Mouse (Mus musculus) mouse trophoblast stem cell (cell line): ENCODE measurements around the gene Hydin.
"Not testable (repeated sequence)": the region's sequence is repeated elsewhere in the genome, so short reads cannot be mapped to it uniquely, and the experiment has no call there.

Experiments
- in situ Hi-C, 2 experiments: fragments of 300-500 bp; cut with MseI, MboI; formaldehyde crosslinking; loops; 2 replicates in 1 of 2; 3 replicates in 1 of 2; pipeline ENCODE4 v1.15.1; 2025

The Hydin gene

DNA sequence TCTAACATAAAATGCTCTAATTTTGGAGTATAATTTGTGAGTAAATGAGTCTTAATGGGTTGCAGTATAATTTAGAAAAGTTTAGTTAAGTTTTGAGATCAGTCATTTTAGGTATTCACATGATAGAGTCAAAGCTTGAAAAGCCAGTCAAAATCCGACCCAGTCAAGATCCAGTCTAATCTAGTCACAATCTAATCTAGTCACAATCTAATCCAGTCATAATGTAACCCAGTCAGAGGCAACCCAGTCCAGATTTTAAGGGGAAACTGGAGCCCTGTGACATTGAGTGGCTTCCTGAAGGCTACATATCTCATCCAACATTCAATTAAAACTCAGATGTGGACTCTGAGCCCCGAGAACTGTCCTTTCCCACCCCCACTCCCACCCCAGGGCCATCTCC is 72.7 kb downstream of the Hydin start:
- in situ Hi-C loops, result no loop called here

DNA sequence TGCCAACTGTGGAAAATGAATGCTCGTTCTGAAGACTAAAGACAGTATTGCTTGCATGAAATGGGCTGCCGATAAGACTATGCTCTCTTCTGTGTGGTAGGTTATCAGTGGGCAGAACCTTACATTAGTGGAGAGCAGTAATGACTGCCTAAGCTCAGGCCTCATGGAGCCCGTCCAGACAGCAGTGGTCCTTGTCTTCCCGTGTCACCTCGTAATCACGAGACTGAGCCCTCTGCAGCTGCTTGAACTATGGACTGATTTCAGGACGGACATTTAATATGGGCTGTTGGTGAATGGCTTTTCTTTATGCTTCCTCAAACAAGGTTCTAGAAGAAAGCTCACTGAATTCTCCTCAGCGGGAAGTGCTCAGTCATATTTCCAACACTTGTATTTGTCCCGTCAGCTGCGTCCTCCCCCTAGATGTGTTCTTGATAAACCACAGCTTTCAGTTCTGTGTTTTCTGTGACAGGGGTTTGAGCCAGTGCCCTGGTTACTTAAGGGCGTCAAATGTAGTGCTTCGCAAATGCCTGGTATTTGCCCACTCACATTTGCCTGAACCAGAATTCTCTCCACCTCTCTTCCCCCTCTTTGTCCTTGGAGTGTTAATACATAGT is 73.4 kb downstream of the Hydin start:
- in situ Hi-C loops, result no loop called here

DNA sequence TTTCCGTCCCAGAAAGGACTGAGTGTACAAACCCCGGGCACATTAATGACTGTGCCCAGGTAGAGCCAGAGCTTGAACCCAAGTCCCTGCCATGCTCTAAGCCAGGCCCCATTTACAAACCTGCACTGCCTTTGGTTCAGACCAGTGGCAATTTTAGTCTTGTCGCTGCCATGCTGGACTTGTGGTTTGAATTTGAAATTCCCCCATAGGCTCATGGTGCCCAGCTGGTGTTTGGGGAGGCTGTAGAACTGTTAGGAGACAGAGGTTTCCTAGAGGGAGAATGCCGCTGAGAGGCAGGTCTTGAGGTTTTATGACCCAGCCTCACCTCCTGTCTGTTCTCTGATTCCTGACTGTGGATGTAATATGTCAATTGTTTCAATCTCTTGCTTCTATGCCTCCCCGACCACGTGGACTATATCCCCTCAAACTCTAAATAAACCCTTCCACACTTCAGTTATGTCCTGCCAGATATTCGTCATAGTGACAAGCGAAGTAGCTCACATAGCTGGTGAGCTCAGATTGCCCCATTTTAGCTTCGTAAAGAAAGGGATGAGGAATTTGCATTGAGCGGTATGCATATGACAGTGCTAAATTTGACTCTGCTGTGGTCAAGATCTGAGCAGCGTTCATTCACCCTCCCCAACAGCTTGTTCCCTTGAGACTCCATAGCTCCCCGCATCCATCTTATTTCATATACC is 79.1 kb downstream of the Hydin start:
- in situ Hi-C loops, result no loop called here

DNA sequence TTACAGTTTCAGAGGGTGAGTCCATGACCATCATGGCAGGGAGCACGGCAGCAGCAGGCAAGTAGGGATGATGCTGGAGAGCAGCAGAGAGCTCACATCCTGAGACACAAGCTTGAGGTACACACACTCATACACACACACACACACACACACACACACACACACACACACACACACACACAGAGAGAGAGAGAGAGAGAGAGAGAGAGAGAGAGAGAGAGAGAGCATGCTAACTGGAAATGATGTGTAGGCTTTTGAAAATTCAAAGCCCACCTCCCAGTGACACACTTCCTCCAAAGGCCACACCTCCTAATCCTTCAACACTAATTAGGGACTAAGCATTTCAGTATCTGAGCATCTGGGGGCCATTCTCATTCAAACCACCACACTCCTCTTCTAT is 80.1 kb downstream of the Hydin start:
- in situ Hi-C loops, result no loop called here

DNA sequence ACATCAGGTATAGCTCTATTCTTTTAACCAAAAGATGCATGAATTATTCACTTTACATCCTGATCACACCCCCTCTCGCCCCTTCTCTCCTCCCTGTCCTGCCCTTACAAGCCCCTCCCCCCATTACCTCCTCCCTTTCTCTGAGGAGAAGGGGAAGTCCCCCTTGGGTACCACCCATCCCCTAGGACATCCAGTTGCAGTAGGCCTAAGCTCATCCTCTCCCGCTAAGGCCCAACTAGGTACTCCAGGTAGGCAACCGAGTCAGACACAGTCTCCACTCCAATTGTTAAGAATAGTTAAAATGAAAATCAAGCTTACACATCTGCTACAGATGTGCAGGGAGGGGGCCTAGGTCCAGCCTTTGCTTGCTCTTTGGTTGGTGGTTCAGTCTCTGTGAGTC is 83.9 kb downstream of the Hydin start:
- in situ Hi-C loops, result no loop called here

DNA sequence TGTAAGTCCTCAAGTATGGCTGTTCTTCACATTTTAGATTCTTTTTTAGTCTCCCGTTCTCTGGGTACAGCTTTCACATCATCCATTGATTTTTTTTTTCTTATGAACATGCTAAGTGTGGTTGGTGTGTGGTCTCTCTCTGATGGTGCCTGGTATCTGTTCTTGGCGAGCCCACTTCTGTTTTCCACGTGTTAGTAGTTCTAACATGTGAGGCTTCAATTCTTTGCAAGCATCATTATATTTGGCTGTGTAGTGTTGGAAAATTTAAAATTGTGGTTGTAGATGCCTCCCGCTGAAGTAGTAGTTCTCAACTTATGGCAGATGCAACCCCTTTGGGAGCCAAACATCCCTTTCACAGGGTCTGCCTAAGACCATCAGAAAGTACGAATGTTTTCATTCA is 85.1 kb downstream of the Hydin start:
- in situ Hi-C loops, result no loop called here

DNA sequence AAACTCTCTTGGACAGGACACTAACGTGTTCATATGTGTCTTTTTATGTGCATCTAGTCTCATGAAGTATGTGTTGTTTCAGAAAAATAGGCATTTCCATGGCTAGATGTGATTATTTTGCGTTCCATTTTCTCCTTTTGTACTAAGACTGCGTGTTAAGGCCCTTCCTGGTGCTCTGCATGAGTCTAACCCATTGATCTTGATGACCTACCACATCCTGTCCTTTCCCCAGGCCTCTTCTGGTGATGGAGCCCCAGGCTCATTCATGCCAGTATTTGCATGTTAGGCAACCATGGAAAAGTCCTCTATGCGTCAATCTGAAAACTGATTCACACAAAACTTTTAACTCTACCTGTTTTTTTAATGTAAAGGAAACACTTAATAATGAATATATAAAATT is 96.2 kb downstream of the Hydin start:
- in situ Hi-C loops, result no loop called here

DNA sequence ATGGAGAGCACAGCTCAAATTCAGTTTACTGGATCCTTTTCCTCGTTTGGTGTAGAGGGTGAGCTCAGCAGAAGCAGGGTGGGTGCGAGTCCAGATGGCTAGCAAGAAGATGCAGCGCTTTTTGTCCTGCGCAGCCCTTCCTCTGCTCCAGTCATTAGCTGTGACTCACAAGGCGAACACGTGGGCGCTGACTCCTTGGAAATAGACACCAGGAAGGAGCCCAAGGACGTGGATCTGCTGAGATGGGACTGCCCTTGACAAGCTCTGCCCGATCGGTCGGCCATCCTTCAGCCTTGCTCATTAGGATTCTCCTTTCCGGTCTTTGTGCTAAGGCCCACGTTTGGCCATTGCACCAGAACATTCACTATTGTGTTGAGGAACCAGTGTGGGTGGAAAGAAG is 106.1 kb downstream of the Hydin start:
- in situ Hi-C loops, result no loop called here

DNA sequence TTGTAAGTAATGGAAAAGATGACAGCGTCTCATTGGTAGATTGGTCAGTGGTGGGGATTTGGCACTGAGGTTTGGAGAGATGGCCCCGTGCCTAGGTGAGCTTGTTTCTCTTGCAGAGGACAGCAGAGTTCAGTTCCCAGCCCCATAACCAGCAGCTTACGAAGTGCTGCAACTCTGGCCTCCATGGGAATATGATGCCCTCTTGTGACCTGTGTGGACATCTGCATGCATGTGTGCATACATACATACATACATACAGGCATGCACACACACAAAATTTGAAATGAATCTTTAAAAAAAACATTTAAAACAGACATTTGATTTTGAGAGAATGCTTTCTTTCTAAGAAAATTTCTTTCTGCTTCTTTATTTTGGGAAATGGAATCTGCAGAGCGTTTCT is 106.9 kb downstream of the Hydin start:
- in situ Hi-C loops, result no loop called here

DNA sequence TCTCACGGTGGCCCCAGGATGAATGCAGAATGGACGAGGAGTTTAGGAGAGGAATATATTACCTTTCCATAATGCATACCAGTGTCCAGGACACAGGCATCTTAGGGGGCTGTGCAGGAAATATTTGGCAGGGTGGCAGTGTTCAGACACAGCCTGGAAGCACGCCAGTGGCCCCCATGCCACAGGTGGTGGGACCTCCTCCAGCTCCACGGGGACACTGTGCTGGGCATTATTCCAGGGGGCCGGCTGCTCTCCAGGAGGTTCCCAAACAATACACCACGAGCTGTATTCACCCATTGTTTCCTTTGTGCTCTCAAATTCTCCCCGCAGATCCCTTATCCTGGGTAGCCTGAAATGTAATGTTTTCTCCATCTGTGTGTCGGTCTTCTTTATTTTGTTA is 116.0 kb downstream of the Hydin start:
- in situ Hi-C loops, result no loop called here

DNA sequence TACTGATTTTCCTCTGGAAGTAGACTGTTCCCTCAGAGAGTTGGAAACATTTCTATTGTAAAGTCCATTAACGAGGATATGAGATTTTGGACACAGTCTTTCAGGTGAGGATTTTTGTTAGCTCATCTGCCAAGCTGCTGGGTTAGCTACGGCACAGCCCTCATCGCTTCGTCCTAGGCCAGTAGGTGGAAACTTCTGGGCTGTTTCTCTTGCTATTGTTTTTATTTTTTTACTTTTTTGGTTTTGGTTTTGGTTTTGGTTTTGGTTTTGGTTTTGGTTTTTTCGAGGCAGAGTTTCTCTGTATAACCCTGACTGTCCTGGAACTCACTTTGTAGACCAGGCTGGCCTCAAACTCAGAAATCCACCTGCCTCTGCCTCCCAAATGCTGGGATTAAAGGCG is 117.9 kb downstream of the Hydin start:
- in situ Hi-C loops, result not testable (repeated sequence)

DNA sequence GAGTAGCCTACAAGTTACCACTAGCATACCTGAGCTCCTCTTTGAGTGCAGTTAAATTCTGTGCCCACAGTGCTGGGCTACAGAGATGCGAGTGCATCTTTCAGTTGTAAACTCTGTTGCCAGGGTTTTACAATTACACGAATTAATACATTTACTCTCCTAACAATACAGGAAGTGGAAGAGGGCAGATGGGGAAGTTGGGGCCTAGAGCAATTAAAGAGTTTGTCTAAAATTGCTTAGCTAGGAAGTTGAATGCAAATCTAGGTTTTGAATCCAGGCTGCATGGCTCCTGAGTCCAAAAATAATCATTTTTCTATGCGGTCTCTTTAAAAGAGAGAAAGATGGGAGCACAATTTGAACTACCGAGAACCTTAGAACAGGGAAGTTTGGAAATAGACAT is 128.9 kb downstream of the Hydin start:
- in situ Hi-C loops, result no loop called here

DNA sequence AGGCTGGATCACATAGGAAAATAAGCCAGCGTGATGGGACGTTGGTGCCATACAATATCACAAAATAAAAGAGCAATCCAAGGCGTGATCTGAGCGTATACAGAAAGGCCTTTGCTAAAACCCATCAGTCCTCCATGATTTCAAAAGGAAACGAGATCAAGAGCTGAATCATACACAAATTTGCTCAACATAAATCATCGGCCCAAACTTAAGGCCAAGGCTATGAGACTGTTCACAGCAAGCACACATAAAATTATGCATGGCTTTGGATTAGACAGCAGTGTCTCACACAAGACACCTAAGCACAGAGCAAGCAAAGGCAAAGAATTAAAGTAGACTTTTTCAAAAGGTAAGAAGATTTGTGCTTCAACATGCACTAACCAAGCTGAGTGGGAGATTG is 133.8 kb downstream of the Hydin start:
- in situ Hi-C loops, result no loop called here

DNA sequence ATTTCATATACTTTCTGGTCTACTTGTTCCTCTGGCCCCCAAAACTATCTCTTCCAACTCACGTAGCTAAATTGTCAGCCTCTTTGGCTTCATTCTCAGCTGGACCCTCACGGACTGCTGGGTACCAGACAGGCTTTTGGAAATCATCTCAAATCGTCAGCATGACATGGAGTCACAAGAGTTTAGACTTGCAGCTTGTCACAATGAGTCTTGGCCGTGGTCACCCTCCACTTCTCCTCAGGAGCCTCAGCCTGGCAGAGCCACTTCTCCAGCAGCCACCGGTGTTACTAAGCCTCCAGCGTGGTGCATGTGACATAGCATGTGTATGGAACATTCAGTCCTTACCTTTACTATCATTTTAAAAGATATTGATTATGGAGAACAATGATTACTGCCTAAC is 135.5 kb downstream of the Hydin start:
- in situ Hi-C loops, result no loop called here

DNA sequence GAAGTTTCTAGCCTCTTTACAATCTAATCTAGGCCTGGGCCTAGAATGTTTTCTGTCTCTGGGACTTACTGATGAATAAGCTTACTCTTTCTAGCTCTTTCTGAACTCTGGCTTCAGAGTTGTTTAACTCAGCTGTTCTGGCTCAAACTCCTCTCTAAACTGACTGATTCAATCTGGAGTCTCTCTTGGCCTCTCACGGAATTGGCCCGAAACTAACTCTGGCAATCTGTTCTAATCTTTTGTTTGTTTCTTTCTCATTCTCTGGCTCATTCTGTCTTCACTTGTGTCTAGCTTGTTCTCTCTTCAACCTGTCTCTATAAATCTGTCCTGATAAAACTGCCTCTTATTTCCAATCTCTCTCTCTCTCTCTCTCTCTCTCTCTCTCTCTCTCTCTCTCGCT is 137.7 kb downstream of the Hydin start:
- in situ Hi-C loops, result no loop called here

DNA sequence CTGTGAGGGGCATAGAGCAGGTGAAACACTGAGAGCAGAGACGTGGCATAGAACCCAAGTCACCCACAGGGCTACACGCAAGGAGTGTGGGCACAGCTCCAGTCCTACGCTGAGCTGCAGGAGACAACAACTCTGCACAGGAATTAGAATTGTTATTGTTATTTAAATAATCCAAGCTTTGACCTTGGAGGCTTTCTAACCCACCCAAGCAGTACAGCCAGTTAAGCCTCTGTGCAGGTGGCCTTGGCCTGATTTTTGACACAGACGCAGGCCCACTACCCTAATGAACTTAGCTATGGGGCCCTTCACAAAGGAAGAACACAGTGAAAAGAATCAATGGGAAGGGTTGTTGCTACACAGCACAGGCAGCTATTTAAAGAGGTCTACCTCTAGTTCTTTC is 148.3 kb downstream of the Hydin start:
- in situ Hi-C loops, result no loop called here

DNA sequence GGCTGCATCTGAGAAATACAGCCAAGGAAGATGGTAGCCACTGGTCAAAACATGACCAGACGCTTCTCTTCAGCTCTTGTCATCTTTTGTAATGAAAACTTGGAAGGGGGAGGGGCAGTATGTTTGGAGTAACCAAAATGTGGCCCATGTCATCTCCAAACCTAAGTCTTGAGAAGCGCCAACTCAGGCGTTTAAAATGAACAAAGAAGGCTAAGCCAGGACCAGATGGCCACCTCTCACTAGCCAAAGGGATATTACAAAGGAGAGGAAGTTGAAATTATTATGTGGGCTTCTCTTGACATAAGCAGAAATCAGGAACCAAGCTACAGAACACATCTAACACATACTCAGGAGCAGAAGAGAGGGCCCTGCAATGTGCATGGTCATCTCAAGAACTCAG is 150.2 kb downstream of the Hydin start:
- in situ Hi-C loops, result no loop called here

DNA sequence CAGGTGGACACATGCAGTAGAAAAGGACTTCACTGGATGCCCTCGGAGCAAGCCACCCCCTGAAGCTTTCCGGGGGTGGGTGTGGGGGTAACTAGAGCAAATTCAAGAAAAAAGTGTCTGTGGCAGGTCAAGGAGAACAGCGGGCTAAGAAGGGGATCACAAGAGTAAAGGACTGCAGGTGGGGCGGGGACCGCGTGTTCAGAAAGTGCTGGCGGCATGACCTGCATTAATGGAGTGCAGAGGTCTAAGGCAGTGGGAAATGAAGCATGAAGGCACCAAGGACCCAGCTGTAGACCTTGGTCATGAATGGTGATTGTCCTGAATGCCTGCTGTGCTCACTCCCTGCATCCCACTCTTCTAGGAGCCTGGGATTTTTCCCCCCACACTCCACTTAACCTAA is 151.0 kb downstream of the Hydin start:
- in situ Hi-C loops, result no loop called here

DNA sequence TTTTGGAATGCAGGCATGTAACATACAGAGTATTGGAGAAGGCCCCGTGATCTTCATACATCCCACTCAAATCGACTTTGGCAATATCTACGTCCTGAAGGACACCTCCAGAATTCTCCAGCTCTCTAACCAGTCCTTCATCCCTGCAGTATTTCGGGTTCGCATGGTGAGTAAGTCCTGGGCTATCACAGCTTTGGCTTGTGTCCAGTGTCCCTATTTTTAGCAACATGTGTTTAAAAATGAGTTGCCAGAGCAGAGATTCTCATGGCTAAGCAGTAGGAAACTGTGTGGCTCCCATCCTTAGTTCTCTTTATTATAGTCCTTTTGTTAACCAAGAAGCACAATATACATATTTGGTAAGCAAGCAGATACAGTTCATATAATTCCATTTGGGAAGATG is 152.9 kb downstream of the Hydin start:
- in situ Hi-C loops, result no loop called here

DNA sequence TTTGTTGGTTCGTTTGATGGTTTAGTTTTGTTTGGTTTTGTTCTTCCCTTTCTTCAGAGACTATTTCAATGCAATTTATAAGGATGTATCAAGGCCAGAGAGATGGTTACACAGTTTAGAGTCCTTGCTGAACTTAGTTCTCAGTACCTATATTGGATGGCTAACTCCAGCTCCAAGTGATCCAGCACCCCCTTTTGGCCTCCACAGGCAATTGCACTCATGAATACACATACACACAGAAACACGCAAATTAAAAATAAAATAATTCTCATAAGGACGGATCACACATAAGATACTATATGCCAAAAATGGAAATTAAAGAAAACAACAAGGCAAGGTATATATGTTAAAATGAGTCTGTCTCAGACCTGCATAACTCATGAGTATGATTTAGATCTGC is 153.4 kb downstream of the Hydin start:
- in situ Hi-C loops, result no loop called here

DNA sequence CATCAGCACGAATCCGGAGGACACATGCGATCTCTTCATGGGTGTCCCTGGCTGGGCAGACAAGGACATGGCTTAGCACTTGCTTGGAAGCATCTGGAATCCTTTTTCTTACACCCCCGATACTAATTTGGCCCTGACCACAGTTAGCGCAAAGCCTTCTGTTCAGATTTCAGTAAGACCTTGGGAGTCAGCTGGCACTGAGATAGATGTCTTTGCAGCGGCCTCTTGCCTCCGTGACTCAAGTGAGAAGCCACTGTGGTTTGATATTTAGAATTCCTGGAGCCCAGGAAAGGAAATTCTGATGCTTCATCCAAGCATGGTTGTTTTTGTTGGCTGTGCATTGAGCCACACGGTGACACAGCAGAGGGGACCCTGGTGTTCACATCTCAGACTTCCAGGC is 157.4 kb downstream of the Hydin start:
- in situ Hi-C loops, result no loop called here

DNA sequence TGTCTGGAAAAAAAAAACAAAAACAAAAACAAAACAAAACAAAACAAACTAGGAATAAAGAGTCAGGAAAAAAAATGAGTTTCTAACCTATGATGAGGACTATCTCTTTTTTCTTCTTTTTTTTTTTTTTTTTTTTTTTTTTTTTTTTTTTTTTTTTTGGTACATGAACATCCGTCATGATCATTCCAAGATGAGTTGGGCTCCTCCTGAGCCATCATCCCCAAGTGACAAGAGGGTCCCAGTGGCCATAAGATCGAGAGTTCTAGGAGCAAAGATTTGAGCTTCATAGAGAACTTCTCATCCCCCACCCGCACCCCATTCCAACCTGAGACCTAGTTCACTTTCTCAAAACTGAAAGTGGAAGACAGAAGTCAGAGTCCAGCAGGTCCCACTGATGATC is 164.6 kb downstream of the Hydin start:
- in situ Hi-C loops, result no loop called here

DNA sequence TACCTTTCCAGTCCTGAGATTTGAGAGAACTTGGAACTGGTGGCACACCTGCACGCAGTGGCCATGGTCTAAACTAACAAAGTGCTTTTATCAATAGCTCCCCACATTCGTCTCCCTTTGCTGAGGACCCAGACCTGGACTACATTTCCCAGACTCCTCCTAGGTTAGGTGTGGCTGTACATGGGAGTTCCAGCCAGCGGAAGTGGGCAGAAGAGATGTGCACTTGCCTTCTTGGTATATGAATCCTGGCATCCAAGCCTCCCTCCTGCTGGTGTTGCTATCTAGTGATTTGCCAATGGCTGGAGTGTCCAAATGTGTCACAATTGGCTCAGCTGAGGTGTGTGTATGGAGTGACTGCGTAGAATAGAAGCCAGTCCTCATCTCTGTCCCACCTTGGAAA is 173.8 kb downstream of the Hydin start:
- in situ Hi-C loops, result no loop called here

DNA sequence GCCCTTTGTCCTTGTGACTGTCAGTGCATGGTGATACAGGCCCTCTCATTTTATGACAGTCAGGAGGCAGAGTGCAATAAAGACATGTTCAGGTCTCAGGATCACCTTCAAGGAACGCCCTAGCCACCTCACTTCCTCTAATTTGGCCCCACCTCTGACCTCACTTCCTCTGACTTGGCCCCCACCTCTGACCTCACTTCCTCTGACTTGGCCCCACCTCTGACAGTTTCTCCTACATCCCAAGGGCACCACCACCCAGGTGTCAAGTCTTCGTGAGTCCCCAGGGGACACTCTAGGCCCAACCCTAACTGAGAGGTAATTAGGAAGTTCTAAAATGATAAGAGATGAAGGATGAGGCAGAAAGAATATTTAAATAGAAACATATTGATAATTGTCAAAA is 177.5 kb downstream of the Hydin start:
- in situ Hi-C loops, result no loop called here
